Mouse (Mus musculus) midbrain, embryonic 16.5 days (tissue): ENCODE measurements around the gene Ptprr. TPM values are rescaled to one million over a fixed set of nuclear protein-coding genes. Genes with fewer than 3 reads are reported as not detected.

Source experiments
- ATAC-seq: fragments of 200-750 bp; cut with Nextera tagmentation; 2 replicates; pipeline ENCODE4 v1.8.0; 2017; ENCODE audit warnings: moderate TSS enrichment
- H3K27ac ChIP-seq: fragments of 300-500 bp; sonication (generic); 2 replicates; pipeline ENCODE4 v1.5.1; 2014; ENCODE audit warnings: mild to moderate bottlenecking, low read length, mixed read lengths
- H3K27me3 ChIP-seq: fragments of 300-500 bp; sonication (generic); 2 replicates; pipeline ENCODE4 v1.6.1; 2014; ENCODE audit warnings: low read depth, low read length, mixed read lengths; ENCODE audit not compliant: control insufficient read depth, insufficient read depth
- H3K36me3 ChIP-seq: fragments of 300-500 bp; sonication (generic); 2 replicates; pipeline ENCODE4 v1.6.1; 2014; ENCODE audit warnings: mild to moderate bottlenecking, low read length, moderate library complexity, mixed read lengths; ENCODE audit not compliant: control insufficient read depth, insufficient read depth
- H3K4me1 ChIP-seq: fragments of 300-500 bp; sonication (generic); 2 replicates; pipeline ENCODE4 v1.6.1; 2014; ENCODE audit warnings: mild to moderate bottlenecking, low read length, mixed read lengths; ENCODE audit not compliant: control insufficient read depth, insufficient read depth
- H3K4me2 ChIP-seq: fragments of 300-500 bp; sonication (generic); 2 replicates; pipeline ENCODE4 v1.6.1; 2014; ENCODE audit warnings: mild to moderate bottlenecking, low read length, mixed read lengths
- H3K4me3 ChIP-seq: fragments of 300-500 bp; sonication (generic); 2 replicates; pipeline ENCODE4 v1.5.1; 2014; ENCODE audit warnings: low read depth, mild to moderate bottlenecking, low read length, moderate library complexity, mixed read lengths
- H3K9ac ChIP-seq: fragments of 300-500 bp; sonication (generic); 2 replicates; pipeline ENCODE4 v1.6.1; 2014; ENCODE audit warnings: low read depth, low read length, mixed read lengths
- H3K9me3 ChIP-seq: fragments of 300-500 bp; sonication (generic); replicated peaks from 2 replicates; pipeline ENCODE4 v1.6.1; 2014; ENCODE audit warnings: mild to moderate bottlenecking, low read length, mixed read lengths; ENCODE audit not compliant: control insufficient read depth, poor library complexity, severe bottlenecking
- WGBS: fragments of 180-500 bp; shearing (Covaris S2); extraction: QIAGEN DNeasy Blood & Tissue Kit; methylation state at CpG from one replicate; pipeline ENCODE4 v1.1.7; 2014; 5-methylcytosine and 5-hydroxymethylcytosine counted together
- polyA plus RNA-seq: library from polyadenylated mRNA; unstranded; fragments of >200 nt; fragmentation: Nextera tagmentation; extraction: Ambion mirVana; gene quantifications from 2 replicates; pipeline ENCODE4 v1.2.1, GENCODE M21; 2015

Ptprr gene
- polyA plus RNA-seq, 1 experiment from 2014 or later: 24.4 TPM

- 91% methylated on average over 4 of the region's 4 CpGs for WGBS
- H3K9me3 ChIP-seq: no peaks in the 10 kb centered on the region
- H3K9ac ChIP-seq: no peak overlapping the region
Measured at GRCm38 (mm10) chr10:116131223-116131622, 113.2 kb downstream of the Ptprr start.

GRCm38 (mm10) chr10:116132233-116132632 is 114.2 kb downstream of the Ptprr start:
- H3K27me3 ChIP-seq: no peaks in the 10 kb centered on the region
- no peaks in the 10 kb centered on the region for H3K36me3 ChIP-seq
- no peak overlapping the region for H3K4me2 ChIP-seq
- no peaks in the 10 kb centered on the region for H3K9me3 ChIP-seq
- no peaks in the 10 kb centered on the region for H3K4me1 ChIP-seq
- no peak overlapping the region for H3K4me3 ChIP-seq
- H3K9ac ChIP-seq: no peak overlapping the region
- 87% methylated on average over 4 of the region's 4 CpGs for WGBS
- H3K27ac ChIP-seq: no peak overlapping the region
- no peak for ATAC-seq

More at GRCm38 (mm10) chr10:116131223-116131622, 113.2 kb downstream of the Ptprr start:
- H3K4me1 ChIP-seq: no peaks in the 10 kb centered on the region
- no peak overlapping the region for H3K4me2 ChIP-seq
- H3K36me3 ChIP-seq: no peaks in the 10 kb centered on the region
- no peaks in the 10 kb centered on the region for H3K27me3 ChIP-seq
- no peak overlapping the region for H3K4me3 ChIP-seq
- ATAC-seq: no peak
- H3K27ac ChIP-seq: no peak overlapping the region

- Histone ChIP-seq H3K36me3 (no peaks in the 10 kb centered on the region), H3K27ac (no peak overlapping the region), H3K27me3 (no peaks in the 10 kb centered on the region), H3K4me3 (no peak overlapping the region), H3K4me2 (no peak overlapping the region), H3K9ac (no peak overlapping the region), H3K4me1 (no peaks in the 10 kb centered on the region), H3K9me3 (no peaks in the 10 kb centered on the region)
- 86% methylated on average over 2 of the region's 2 CpGs for WGBS
- no peak for ATAC-seq
Measured at GRCm38 (mm10) chr10:116135187-116135586, 117.2 kb downstream of the Ptprr start.

- Histone ChIP-seq H3K27ac (no peak overlapping the region), H3K4me1 (no peaks in the 10 kb centered on the region), H3K4me2 (no peak overlapping the region), H3K36me3 (no peaks in the 10 kb centered on the region), H3K27me3 (no peaks in the 10 kb centered on the region), H3K9ac (no peak overlapping the region), H3K9me3 (no peaks in the 10 kb centered on the region), H3K4me3 (no peak overlapping the region)
- 92% methylated on average over 8 of the region's 8 CpGs for WGBS
- no peak for ATAC-seq
Measured at GRCm38 (mm10) chr10:116140226-116140625, 122.2 kb downstream of the Ptprr start.

- WGBS: 83% methylated on average over 10 of the region's 10 CpGs
- H3K36me3 ChIP-seq: no peaks in the 10 kb centered on the region
- no peaks in the 10 kb centered on the region for H3K4me1 ChIP-seq
- H3K4me2 ChIP-seq: no peak overlapping the region
- H3K9me3 ChIP-seq: no peaks in the 10 kb centered on the region
- H3K27ac ChIP-seq: no peak overlapping the region
- H3K27me3 ChIP-seq: no peaks in the 10 kb centered on the region
- H3K4me3 ChIP-seq: no peak overlapping the region
- ATAC-seq: no peak
- H3K9ac ChIP-seq: no peak overlapping the region
Measured at GRCm38 (mm10) chr10:116143684-116144083, 125.7 kb downstream of the Ptprr start.

- no peaks in the 10 kb centered on the region for H3K36me3 ChIP-seq
- no peaks in the 10 kb centered on the region for H3K27me3 ChIP-seq
- ATAC-seq: no peak
- no peaks in the 10 kb centered on the region for H3K9me3 ChIP-seq
- H3K4me3 ChIP-seq: no peak overlapping the region
- H3K4me1 ChIP-seq: no peaks in the 10 kb centered on the region
- H3K4me2 ChIP-seq: no peak overlapping the region
- no peak overlapping the region for H3K27ac ChIP-seq
- WGBS: 15% methylated on average over 9 of the region's 9 CpGs
- no peak overlapping the region for H3K9ac ChIP-seq
Measured at GRCm38 (mm10) chr10:116146091-116146490, 128.1 kb downstream of the Ptprr start.

- no peaks in the 10 kb centered on the region for H3K27me3 ChIP-seq
- H3K4me2 ChIP-seq: no peak overlapping the region
- no peaks in the 10 kb centered on the region for H3K36me3 ChIP-seq
- no peak overlapping the region for H3K4me3 ChIP-seq
- ATAC-seq: no peak
- WGBS: 75% methylated on average over 5 of the region's 5 CpGs
- H3K4me1 ChIP-seq: no peaks in the 10 kb centered on the region
- no peak overlapping the region for H3K27ac ChIP-seq
- H3K9ac ChIP-seq: no peak overlapping the region
- H3K9me3 ChIP-seq: no peaks in the 10 kb centered on the region; the same call in 1 of the 2 replicates
Measured at GRCm38 (mm10) chr10:116154707-116155106, 136.7 kb downstream of the Ptprr start.

- Histone ChIP-seq H3K9me3 (no peaks in the 10 kb centered on the region; the same call in 1 of the 2 replicates), H3K27ac (no peak overlapping the region), H3K4me2 (no peak overlapping the region), H3K9ac (no peak overlapping the region), H3K27me3 (no peaks in the 10 kb centered on the region), H3K4me1 (no peaks in the 10 kb centered on the region), H3K4me3 (no peak overlapping the region), H3K36me3 (no peaks in the 10 kb centered on the region)
- 61% methylated on average over 1 of the region's 1 CpGs for WGBS
- no peak for ATAC-seq
Measured at GRCm38 (mm10) chr10:116156699-116157098, 138.7 kb downstream of the Ptprr start.

- 89% methylated on average over 10 of the region's 12 CpGs for WGBS
- Histone ChIP-seq H3K4me2 (no peak overlapping the region), H3K27me3 (no peaks in the 10 kb centered on the region), H3K36me3 (no peaks in the 10 kb centered on the region), H3K9ac (no peak overlapping the region), H3K4me1 (no peaks in the 10 kb centered on the region), H3K9me3 (no peaks in the 10 kb centered on the region), H3K27ac (no peak overlapping the region), H3K4me3 (no peak overlapping the region)
- no peak for ATAC-seq
Measured at GRCm38 (mm10) chr10:116162338-116162737, 144.3 kb downstream of the Ptprr start.
